Mouse (Mus musculus): ENCODE results near the gene Vmn2r66. TPM values are rescaled to one million over a fixed set of nuclear protein-coding genes. Genes with fewer than 3 reads are reported as not detected.

Gene Vmn2r66
- total RNA-seq (2015; ENCODE audit: low replicate concordance) (under 0.01 TPM in 1 of 2 replicates, not detected in the other), total RNA-seq (2017; ENCODE audit: low replicate concordance) (0.09 TPM in 1 of 2 replicates, not detected in the other)

DNA sequence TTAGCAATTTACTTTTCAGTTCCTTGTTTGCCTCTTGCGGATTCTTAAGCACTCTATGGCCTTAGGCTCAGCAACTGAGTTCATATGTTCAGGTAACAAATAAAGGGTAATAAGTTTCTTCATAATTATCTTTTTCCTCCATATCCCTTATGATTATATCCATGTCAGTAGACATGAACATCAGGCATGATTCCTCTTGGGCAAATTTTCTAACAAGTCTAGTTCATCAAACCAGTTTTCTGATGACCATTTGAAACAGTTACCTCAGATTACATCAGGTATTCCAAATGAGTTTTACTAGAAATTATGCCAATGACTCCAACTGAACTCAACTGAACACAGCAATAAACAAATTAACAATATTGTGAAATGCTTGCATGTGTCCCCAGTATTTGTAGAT lies at the start of gene Vmn2r66:
Vmn2r66 (minus strand) TSS at position 101 of the 400 bp plus-strand sequence.
- no peak for ATAC-seq (replicated peaks; ENCODE audit: low FRiP score, poor library complexity, severe bottlenecking)

DNA sequence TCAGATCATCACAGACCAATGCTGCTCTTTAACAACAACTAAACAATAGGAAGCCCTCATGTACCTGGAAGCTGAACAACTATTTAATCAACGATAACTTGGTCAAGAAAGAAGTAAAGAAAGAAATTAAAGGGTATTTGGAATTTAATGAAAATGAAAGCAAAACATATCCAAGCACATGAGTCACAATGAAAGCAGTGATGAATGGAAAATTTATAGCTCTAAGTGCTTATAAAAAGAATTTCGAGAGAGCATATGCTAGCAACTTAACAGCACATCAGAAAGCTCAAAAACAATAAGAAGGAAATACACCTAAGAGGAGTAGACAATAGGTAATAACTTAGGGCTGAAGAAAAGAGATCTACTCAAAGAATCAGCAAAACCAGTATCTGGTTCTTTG lies 15.4 kb downstream of the Vmn2r66 start:
- ATAC-seq (replicated peaks; ENCODE audit: low FRiP score, poor library complexity, severe bottlenecking): no peak

DNA sequence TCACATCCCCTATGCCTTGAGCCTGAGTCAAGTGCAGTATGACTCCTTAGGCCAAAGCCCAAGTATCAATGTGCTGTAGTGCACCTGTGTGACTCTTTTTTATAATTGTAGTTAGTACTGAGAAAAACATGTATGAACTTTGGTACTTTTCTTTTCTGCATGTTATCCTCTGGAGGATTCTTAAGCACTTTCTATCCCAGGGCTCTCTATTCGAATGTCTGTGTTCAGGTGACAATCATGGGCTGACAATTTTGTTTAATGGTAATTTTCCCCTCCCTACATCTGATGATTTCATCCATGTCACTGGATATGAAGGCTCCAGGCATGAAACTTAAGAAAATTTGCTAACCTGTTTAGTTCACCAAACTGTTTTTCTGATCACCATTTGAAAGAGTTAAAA lies 48.1 kb downstream of the Vmn2r66 start, which contains the start of gene Vmn2r65:
Vmn2r65 (minus strand) TSS at position 101 of the 400 bp plus-strand sequence.
- no peak for ATAC-seq (replicated peaks; ENCODE audit: low FRiP score, poor library complexity, severe bottlenecking)

Other genes with a start within 250 kb of the Vmn2r66 start
- not detected in 2 replicates for gene Olfr291, start 158.7 kb downstream of the Vmn2r66 start, total RNA-seq (2015; ENCODE audit: low replicate concordance)
- gene Olfr291, start 158.7 kb downstream of the Vmn2r66 start, total RNA-seq (2017; ENCODE audit: low replicate concordance): not detected in 2 replicates
- not detected in 2 replicates for gene Vmn2r65, start 48.2 kb downstream of the Vmn2r66 start, total RNA-seq (2015; ENCODE audit: low replicate concordance)
- gene Vmn2r65, start 48.2 kb downstream of the Vmn2r66 start, total RNA-seq (2017; ENCODE audit: low replicate concordance): not detected in 2 replicates
- gene Vmn2r67, start 143.7 kb upstream of the Vmn2r66 start, total RNA-seq (2015; ENCODE audit: low replicate concordance): not detected in 2 replicates
- 0.09 TPM in 1 of 2 replicates, not detected in the other for gene Vmn2r67, start 143.7 kb upstream of the Vmn2r66 start, total RNA-seq (2017; ENCODE audit: low replicate concordance)
- gene Vmn2r68, start 225.5 kb upstream of the Vmn2r66 start, total RNA-seq (2015; ENCODE audit: low replicate concordance): not detected in 2 replicates
- not detected in 2 replicates for gene Vmn2r68, start 225.5 kb upstream of the Vmn2r66 start, total RNA-seq (2017; ENCODE audit: low replicate concordance)

All from erythroblast, adult 5-6 weeks (primary cell).